Mouse (Mus musculus): ENCODE measurements at regions not wholly inside any gene's neighbourhood (a gene's known extent, or its start where the extent isn't known, plus 50 kb on each side); places are given as distances from the start of the nearest gene placed in this dataset.

GRCm38 (mm10) chr17:84890871-84891599, 65.5 kb upstream of the Ppm1b start:
- TF ChIP-seq CTCF (IDR thresholded peaks at IDR 0.05; ENCODE audit: low read depth) (no peak), EP300 (IDR thresholded peaks at IDR 0.05; ENCODE audit: low read depth) (no peak)

Data from heart, postnatal 0 days (tissue).